Mouse (Mus musculus) intestine, postnatal 0 days (tissue): ENCODE measurements around the gene Smo. TPM values are rescaled to one million over a fixed set of nuclear protein-coding genes. Genes with fewer than 3 reads are reported as not detected.

Experiments used
- ATAC-seq: fragments of 200-750 bp; cut with Nextera tagmentation; 2 replicates; pipeline ENCODE4 v1.8.0; 2017; ENCODE audit warnings: mild to moderate bottlenecking, moderate TSS enrichment, moderate library complexity
- H3K27ac ChIP-seq: fragments of 300-500 bp; sonication (generic); 2 replicates; pipeline ENCODE4 v1.5.1; 2014; ENCODE audit warnings: mild to moderate bottlenecking, low read depth, low read length, moderate library complexity
- H3K27me3 ChIP-seq: fragments of 300-500 bp; sonication (generic); replicated peaks from 2 replicates; pipeline ENCODE4 v1.6.1; 2014; ENCODE audit warnings: low read length, mixed read lengths; ENCODE audit not compliant: control insufficient read depth, insufficient read depth
- H3K36me3 ChIP-seq: fragments of 300-500 bp; sonication (generic); 2 replicates; pipeline ENCODE4 v1.6.1; 2014; ENCODE audit warnings: mild to moderate bottlenecking, moderate library complexity; ENCODE audit not compliant: control insufficient read depth, insufficient read depth
- H3K4me1 ChIP-seq: fragments of 300-500 bp; sonication (generic); replicated peaks from 2 replicates; pipeline ENCODE4 v1.6.1; 2014; ENCODE audit warnings: antibody characterized with exemption, low read length, mixed read lengths; ENCODE audit not compliant: control insufficient read depth, insufficient read depth
- H3K4me2 ChIP-seq: fragments of 300-500 bp; sonication (generic); replicated peaks from 2 replicates; pipeline ENCODE4 v1.6.1; 2014; ENCODE audit warnings: low read depth, mild to moderate bottlenecking, moderate library complexity
- H3K4me3 ChIP-seq: fragments of 300-500 bp; sonication (generic); 2 replicates; pipeline ENCODE4 v1.5.1; 2014; ENCODE audit warnings: low read depth, low read length
- H3K9ac ChIP-seq: fragments of 300-500 bp; sonication (generic); 2 replicates; pipeline ENCODE4 v1.6.1; 2014; ENCODE audit warnings: mild to moderate bottlenecking, low read depth, low read length
- H3K9me3 ChIP-seq: fragments of 300-500 bp; sonication (generic); 2 replicates; pipeline ENCODE4 v1.6.1; 2016; ENCODE audit warnings: mixed run types; ENCODE audit not compliant: control insufficient read depth
- CTCF ChIP-seq: sonication (generic); IDR thresholded peaks from 2 replicates; pipeline ENCODE4 v1.5.1; 2016; ENCODE audit warnings: low read depth, mild to moderate bottlenecking, control low read depth, antibody characterized with exemption, moderate library complexity
- WGBS: fragments of 180-500 bp; shearing (Covaris S2); extraction: QIAGEN DNeasy Blood & Tissue Kit; methylation state at CpG from one replicate; pipeline ENCODE4 v1.1.7; 2014; 5-methylcytosine and 5-hydroxymethylcytosine counted together
- polyA plus RNA-seq: library from polyadenylated mRNA; unstranded; fragments of >200 nt; fragmentation: Nextera tagmentation; extraction: Ambion mirVana; gene quantifications from 2 replicates; pipeline ENCODE4 v1.2.1, GENCODE M21; 2015

Smo gene
- polyA plus RNA-seq, 1 experiment from 2014 or later: 7.1 TPM

- peak overlapping the region; percentile 88; the same call in 1 of the 2 replicates for H3K27ac ChIP-seq
- ATAC-seq: no peak
Measured at GRCm38 (mm10) chr6:29736610-29737458, 1.5 kb downstream of the Smo start.

GRCm38 (mm10) chr6:29751466-29752152 is 16.3 kb downstream of the Smo start:
- no peak for ATAC-seq
- Histone ChIP-seq H3K27me3 (no peaks in the 10 kb centered on the region), H3K9ac (no peak overlapping the region), H3K9me3 (no peaks in the 10 kb centered on the region; the same call in 1 of the 2 replicates), H3K4me3 (no peak overlapping the region), H3K27ac (no peak overlapping the region), H3K36me3 (peaks cover 21% of the 10 kb centered on the region), H3K4me2 (no peak overlapping the region), H3K4me1 (no peaks in the 10 kb centered on the region)
- WGBS: 86% methylated on average over 3 of the region's 3 CpGs
- no peak for TF ChIP-seq CTCF

More at GRCm38 (mm10) chr6:29736610-29737458, 1.5 kb downstream of the Smo start:
- Histone ChIP-seq H3K9me3 (no peaks in the 10 kb centered on the region), H3K4me1 (no peaks in the 10 kb centered on the region), H3K27me3 (no peaks in the 10 kb centered on the region), H3K4me2 (peak overlapping the region; percentile 96), H3K36me3 (no peaks in the 10 kb centered on the region), H3K4me3 (peak overlapping the region; percentile 80), H3K9ac (peak overlapping the region; percentile 95)
- TF ChIP-seq CTCF: no peak
- WGBS: 7% methylated on average over 13 of the region's 13 CpGs

GRCm38 (mm10) chr6:29753336-29753735 is 18.0 kb downstream of the Smo start:
- Histone ChIP-seq H3K9ac (no peak overlapping the region), H3K27me3 (no peaks in the 10 kb centered on the region), H3K36me3 (peaks cover 30% of the 10 kb centered on the region), H3K27ac (no peak overlapping the region), H3K4me1 (no peaks in the 10 kb centered on the region), H3K4me2 (no peak overlapping the region), H3K4me3 (no peak overlapping the region), H3K9me3 (no peaks in the 10 kb centered on the region; the same call in 1 of the 2 replicates)
- TF ChIP-seq CTCF: no peak
- 95% methylated on average over 11 of the region's 11 CpGs for WGBS
- ATAC-seq: no peak

GRCm38 (mm10) chr6:29756001-29756400 is 20.7 kb downstream of the Smo start:
- Histone ChIP-seq H3K9me3 (no peaks in the 10 kb centered on the region), H3K4me2 (no peak overlapping the region), H3K27ac (no peak overlapping the region), H3K36me3 (peaks cover 40% of the 10 kb centered on the region), H3K4me3 (no peak overlapping the region), H3K9ac (no peak overlapping the region), H3K4me1 (no peaks in the 10 kb centered on the region), H3K27me3 (no peaks in the 10 kb centered on the region)
- 84% methylated on average over 5 of the region's 5 CpGs for WGBS
- no peak for TF ChIP-seq CTCF
- ATAC-seq: no peak

- no peak overlapping the region for H3K4me2 ChIP-seq
- 86% methylated on average over 4 of the region's 4 CpGs for WGBS
- TF ChIP-seq CTCF: no peak
- H3K4me3 ChIP-seq: no peak overlapping the region
- H3K9ac ChIP-seq: no peak overlapping the region
- no peaks in the 10 kb centered on the region for H3K27me3 ChIP-seq
- ATAC-seq: no peak
- no peaks in the 10 kb centered on the region for H3K4me1 ChIP-seq
- no peak overlapping the region for H3K27ac ChIP-seq
- H3K36me3 ChIP-seq: peaks cover 40% of the 10 kb centered on the region
- no peaks in the 10 kb centered on the region for H3K9me3 ChIP-seq
Measured at GRCm38 (mm10) chr6:29756476-29756875, 21.2 kb downstream of the Smo start.

- no peaks in the 10 kb centered on the region for H3K9me3 ChIP-seq
- no peak overlapping the region for H3K4me2 ChIP-seq
- no peak overlapping the region for H3K27ac ChIP-seq
- no peak overlapping the region for H3K9ac ChIP-seq
- H3K36me3 ChIP-seq: peaks cover 38% of the 10 kb centered on the region
- 37% methylated on average over 4 of the region's 4 CpGs for WGBS
- TF ChIP-seq CTCF: peak; percentile 96
- no peaks in the 10 kb centered on the region for H3K27me3 ChIP-seq
- H3K4me1 ChIP-seq: no peaks in the 10 kb centered on the region
- ATAC-seq: no peak
- H3K4me3 ChIP-seq: no peak overlapping the region
Measured at GRCm38 (mm10) chr6:29758417-29758816, 23.1 kb downstream of the Smo start.
